Mouse (Mus musculus) intestine, postnatal 0 days (tissue): ENCODE data around the gene Hvcn1. TPM values are rescaled to one million over a fixed set of nuclear protein-coding genes. Genes with fewer than 3 reads are reported as not detected.

Experiments used
- ATAC-seq: fragments of 200-750 bp; cut with Nextera tagmentation; 2 replicates; pipeline ENCODE4 v1.8.0; 2017; ENCODE audit warnings: mild to moderate bottlenecking, moderate TSS enrichment, moderate library complexity
- H3K27ac ChIP-seq: fragments of 300-500 bp; sonication (generic); 2 replicates; pipeline ENCODE4 v1.5.1; 2014; ENCODE audit warnings: mild to moderate bottlenecking, low read depth, low read length, moderate library complexity
- H3K27me3 ChIP-seq: fragments of 300-500 bp; sonication (generic); replicated peaks from 2 replicates; pipeline ENCODE4 v1.6.1; 2014; ENCODE audit warnings: low read length, mixed read lengths; ENCODE audit not compliant: control insufficient read depth, insufficient read depth
- H3K36me3 ChIP-seq: fragments of 300-500 bp; sonication (generic); 2 replicates; pipeline ENCODE4 v1.6.1; 2014; ENCODE audit warnings: mild to moderate bottlenecking, moderate library complexity; ENCODE audit not compliant: control insufficient read depth, insufficient read depth
- H3K4me1 ChIP-seq: fragments of 300-500 bp; sonication (generic); replicated peaks from 2 replicates; pipeline ENCODE4 v1.6.1; 2014; ENCODE audit warnings: antibody characterized with exemption, low read length, mixed read lengths; ENCODE audit not compliant: control insufficient read depth, insufficient read depth
- H3K4me2 ChIP-seq: fragments of 300-500 bp; sonication (generic); replicated peaks from 2 replicates; pipeline ENCODE4 v1.6.1; 2014; ENCODE audit warnings: low read depth, mild to moderate bottlenecking, moderate library complexity
- H3K4me3 ChIP-seq: fragments of 300-500 bp; sonication (generic); 2 replicates; pipeline ENCODE4 v1.5.1; 2014; ENCODE audit warnings: low read depth, low read length
- H3K9ac ChIP-seq: fragments of 300-500 bp; sonication (generic); 2 replicates; pipeline ENCODE4 v1.6.1; 2014; ENCODE audit warnings: mild to moderate bottlenecking, low read depth, low read length
- H3K9me3 ChIP-seq: fragments of 300-500 bp; sonication (generic); 2 replicates; pipeline ENCODE4 v1.6.1; 2016; ENCODE audit warnings: mixed run types; ENCODE audit not compliant: control insufficient read depth
- CTCF ChIP-seq: sonication (generic); IDR thresholded peaks from 2 replicates; pipeline ENCODE4 v1.5.1; 2016; ENCODE audit warnings: low read depth, mild to moderate bottlenecking, control low read depth, antibody characterized with exemption, moderate library complexity
- whole genome bisulfite sequencing: fragments of 180-500 bp; shearing (Covaris S2); extraction: QIAGEN DNeasy Blood & Tissue Kit; methylation state at CpG from one replicate; pipeline ENCODE4 v1.1.7; 2014; 5-methylcytosine and 5-hydroxymethylcytosine counted together
- polyA plus RNA-seq: library from polyadenylated mRNA; unstranded; fragments of >200 nt; fragmentation: Nextera tagmentation; extraction: Ambion mirVana; gene quantifications from 2 replicates; pipeline ENCODE4 v1.2.1, GENCODE M21; 2015

Hvcn1 gene
- polyA plus RNA-seq, 1 experiment from 2014 or later, result 3.6 TPM

DNA sequence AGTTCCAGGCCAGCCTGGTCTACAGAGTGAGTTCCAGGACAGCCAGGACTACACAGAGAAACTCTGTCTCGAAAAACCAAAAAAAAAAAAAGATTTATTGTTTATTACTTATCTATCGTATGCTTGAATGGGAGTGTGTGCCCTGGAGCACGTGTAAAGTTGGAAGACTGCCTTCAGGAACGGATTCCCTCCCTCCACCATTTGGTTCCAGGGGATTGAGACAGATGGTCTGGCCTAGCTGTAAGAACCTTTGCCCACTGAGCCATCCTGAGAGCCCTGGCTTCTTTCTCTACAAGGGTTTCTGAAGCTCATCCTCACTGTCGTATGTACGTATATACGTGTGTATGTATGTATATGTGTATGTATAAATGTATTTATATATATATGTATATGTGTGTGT is 72.3 kb downstream of the Hvcn1 start:
- TF ChIP-seq CTCF, result no peak
- WGBS, result 80% methylated on average over 7 of the region's 7 CpGs
- Histone ChIP-seq H3K27me3 (no peaks in the 10 kb centered on the region), H3K27ac (no peak overlapping the region), H3K9ac (no peak overlapping the region), H3K4me3 (no peak overlapping the region), H3K4me2 (no peak overlapping the region), H3K36me3 (no peaks in the 10 kb centered on the region), H3K9me3 (no peaks in the 10 kb centered on the region), H3K4me1 (0 out of 2 replicates have a peak, but pooled peaks cover 16% of the 10 kb centered on the region)
- no peak for ATAC-seq

DNA sequence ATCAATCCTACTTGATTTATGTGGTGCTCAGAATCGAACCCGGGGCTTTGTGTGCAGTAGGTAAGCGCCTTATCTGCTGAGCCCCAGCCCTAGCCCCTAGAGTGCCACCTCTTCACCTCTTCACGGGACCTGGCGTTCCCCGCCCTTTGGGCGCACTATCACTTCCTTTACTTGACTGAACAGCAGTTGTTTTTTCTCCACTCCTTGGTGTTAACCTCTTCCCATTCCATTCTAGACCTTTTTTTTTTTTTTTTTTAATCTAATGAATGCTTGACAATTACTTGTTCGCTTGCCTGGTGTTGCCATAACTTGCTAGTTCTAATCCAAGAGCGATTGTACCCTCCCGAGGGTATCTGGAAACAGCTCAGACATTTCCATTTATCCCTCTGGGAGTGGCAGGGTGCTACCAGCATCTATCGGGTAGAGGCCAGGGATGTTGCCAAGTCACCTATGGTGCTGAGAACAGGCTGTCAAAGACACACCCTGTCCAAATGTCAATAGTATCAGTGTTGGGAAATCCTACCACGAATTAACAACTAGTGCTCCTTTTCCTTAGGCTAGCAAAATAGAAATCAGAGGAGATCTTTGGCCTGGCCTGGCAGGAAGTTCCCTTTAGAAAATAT is 73.3 kb downstream of the Hvcn1 start:
- Histone ChIP-seq H3K27me3 (no peaks in the 10 kb centered on the region), H3K36me3 (no peaks in the 10 kb centered on the region), H3K4me1 (0 out of 2 replicates have a peak, but pooled peaks cover 16% of the 10 kb centered on the region), H3K9ac (no peak overlapping the region), H3K27ac (peak overlapping the region; percentile 91), H3K4me3 (no peak overlapping the region), H3K9me3 (no peaks in the 10 kb centered on the region), H3K4me2 (peak overlapping the region; percentile 39; the same call in 1 of the 2 replicates)
- ATAC-seq, result peak; percentile 71
- no peak for TF ChIP-seq CTCF
- 38% methylated on average over 12 of the region's 12 CpGs for WGBS

DNA sequence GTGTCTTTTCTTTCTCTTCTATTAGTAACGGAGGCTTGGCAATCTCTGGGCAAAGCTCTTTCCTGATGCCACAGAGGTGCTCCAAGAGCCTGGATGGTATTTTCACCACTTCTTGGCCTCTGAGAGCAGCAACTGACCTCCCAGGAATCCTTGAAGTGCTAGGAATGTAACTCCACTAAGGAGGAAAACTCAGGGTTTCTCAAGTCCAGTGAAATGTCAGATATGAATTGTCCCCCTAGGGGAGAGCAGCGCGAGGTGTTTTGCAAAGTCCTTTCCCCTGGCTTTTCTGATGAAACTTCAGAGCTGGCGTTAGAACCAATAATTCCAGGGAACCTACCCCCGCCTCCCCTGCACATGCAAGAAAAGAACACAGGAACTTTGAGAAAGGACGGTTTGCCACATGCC is 73.8 kb downstream of the Hvcn1 start:
- peak overlapping the region; percentile 91 for H3K27ac ChIP-seq
- H3K9ac ChIP-seq, result no peak overlapping the region
- H3K4me1 ChIP-seq, result 0 out of 2 replicates have a peak, but pooled peaks cover 16% of the 10 kb centered on the region
- H3K9me3 ChIP-seq, result no peaks in the 10 kb centered on the region
- WGBS, result 19% methylated on average over 6 of the region's 6 CpGs
- no peaks in the 10 kb centered on the region for H3K27me3 ChIP-seq
- H3K4me2 ChIP-seq, result peak overlapping the region; percentile 39
- peak; percentile 33; the same call in 1 of the 2 replicates for TF ChIP-seq CTCF
- H3K36me3 ChIP-seq, result no peaks in the 10 kb centered on the region
- 0 out of 2 replicates have a peak, but pooled peaks have one; percentile 3 for ATAC-seq
- no peak overlapping the region for H3K4me3 ChIP-seq

DNA sequence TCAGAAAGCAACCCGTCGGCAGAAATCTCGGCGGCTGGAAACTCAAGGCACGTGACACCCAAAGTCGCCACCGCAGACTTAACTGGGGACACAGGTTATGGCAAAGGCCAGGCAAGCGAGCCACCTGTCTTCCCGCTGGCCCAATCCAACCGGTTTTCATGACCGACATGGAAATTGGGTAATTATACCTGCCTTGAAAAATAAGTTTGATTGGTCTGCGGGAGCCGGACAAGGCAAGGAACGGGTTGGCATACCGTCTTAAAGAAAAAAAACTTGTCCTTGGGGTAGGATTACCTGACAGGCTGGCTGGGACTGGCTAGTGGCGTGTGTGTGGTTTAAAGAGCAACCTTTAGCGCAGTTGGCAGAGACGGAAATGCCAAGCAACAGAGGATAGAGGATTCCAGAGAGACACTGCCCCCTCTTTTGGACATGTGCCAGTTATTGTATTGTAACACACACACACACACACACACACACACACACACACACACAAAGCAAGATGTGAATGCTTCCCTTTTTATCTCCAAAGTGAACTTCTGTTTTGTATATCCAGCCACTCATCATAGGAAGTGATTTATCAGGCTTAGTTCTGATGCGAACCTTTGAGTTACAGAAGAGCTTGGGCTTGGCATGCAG is 74.3 kb downstream of the Hvcn1 start:
- peak overlapping the region; percentile 91 for H3K27ac ChIP-seq
- no peak for TF ChIP-seq CTCF
- peak; percentile 14 for ATAC-seq
- H3K27me3 ChIP-seq, result no peaks in the 10 kb centered on the region
- 0 out of 2 replicates have a peak, but pooled peaks cover 16% of the 10 kb centered on the region for H3K4me1 ChIP-seq
- 14% methylated on average over 19 of the region's 19 CpGs for WGBS
- no peaks in the 10 kb centered on the region for H3K36me3 ChIP-seq
- H3K9ac ChIP-seq, result 0 out of 2 replicates have a peak overlapping the region, but pooled peaks have one; percentile 26
- H3K4me3 ChIP-seq, result no peak overlapping the region
- peak overlapping the region; percentile 39 for H3K4me2 ChIP-seq
- no peaks in the 10 kb centered on the region for H3K9me3 ChIP-seq

DNA sequence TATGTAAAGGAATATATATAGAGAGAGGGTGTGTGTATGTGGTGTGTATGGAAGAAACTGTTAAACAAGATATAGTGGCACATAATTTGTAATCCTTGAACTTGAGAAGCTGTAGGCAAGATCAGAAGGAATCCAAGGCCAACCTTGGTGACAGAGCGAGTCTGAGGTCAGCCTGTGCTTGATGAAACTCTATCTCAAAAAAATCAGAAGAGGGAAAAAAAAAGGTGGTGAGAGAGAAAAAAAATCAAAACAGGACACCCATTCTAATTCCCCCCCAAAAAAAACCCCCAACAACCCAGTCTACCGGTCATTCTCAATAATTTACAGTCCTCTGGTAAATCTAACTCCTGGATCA is 77.2 kb downstream of the Hvcn1 start:
- no peak for TF ChIP-seq CTCF
- 20% methylated on average over 2 of the region's 2 CpGs for WGBS
- peak overlapping the region; percentile 100 for H3K4me3 ChIP-seq
- 0 out of 2 replicates have a peak, but pooled peaks cover 16% of the 10 kb centered on the region for H3K4me1 ChIP-seq
- no peaks in the 10 kb centered on the region for H3K36me3 ChIP-seq
- no peak overlapping the region for H3K27ac ChIP-seq
- H3K27me3 ChIP-seq, result no peaks in the 10 kb centered on the region
- H3K4me2 ChIP-seq, result peak overlapping the region; percentile 94; the same call in 1 of the 2 replicates
- no peak for ATAC-seq
- no peak overlapping the region for H3K9ac ChIP-seq
- no peaks in the 10 kb centered on the region for H3K9me3 ChIP-seq

DNA sequence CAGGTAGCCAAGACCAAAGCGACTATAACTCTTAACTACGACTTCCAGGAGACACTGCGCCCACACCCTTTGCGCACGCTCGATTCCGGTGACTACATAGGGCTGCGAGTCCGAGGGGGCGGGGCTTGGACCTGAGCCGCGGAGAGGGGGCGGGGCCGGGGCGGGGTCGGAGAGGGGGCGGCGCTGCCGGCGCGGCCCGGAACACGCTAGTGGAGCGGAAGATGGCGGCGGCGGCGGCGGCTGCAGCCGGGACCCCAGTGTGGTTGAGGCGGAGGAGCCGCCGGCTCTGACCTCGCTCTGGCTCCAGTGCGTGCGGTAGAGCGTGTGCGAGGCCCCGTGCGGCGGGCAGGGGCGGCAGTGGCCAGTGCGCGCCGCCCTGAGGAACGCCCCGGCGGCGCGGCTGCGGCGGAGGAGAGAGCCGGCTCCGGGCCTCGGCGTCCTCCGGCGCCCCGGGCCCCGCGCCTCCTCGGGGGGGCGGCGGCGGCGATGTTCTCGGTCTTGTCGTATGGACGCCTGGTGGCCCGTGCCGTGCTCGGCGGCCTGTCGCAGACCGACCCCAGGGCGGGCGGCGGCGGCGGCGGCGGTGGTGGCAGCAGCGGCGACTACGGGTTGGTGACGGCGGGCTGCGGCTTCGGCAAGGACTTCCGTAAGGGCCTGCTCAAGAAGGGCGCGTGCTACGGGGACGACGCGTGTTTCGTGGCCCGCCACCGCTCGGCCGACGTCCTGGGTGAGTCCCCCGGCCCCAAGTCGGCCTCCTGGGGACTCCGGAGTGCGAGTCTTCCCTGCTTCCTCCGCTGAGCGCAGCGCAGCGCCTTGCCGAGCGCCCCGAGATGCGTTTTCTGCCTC is 77.8 kb downstream of the Hvcn1 start, which contains the start of gene Pptc7:
Gene Pptc7 (plus strand): TSS at position 183 of the 846 bp plus-strand sequence.
- peak within 1 kb of the TSS; percentile 82 for H3K27ac ChIP-seq
- peak; percentile 72 for ATAC-seq
- peak within 1 kb of the TSS; percentile 94 for H3K4me2 ChIP-seq
- peak within 1 kb of the TSS; percentile 97 for H3K9ac ChIP-seq
- H3K9me3 ChIP-seq, result no peaks in the 10 kb centered on the region
- under 1% methylated on average over 111 of the region's 114 CpGs for WGBS
- no peak for TF ChIP-seq CTCF
- no peaks in the 10 kb centered on the region for H3K27me3 ChIP-seq
- peak within 1 kb of the TSS; percentile 100 for H3K4me3 ChIP-seq
- no peaks in the 10 kb centered on the region for H3K36me3 ChIP-seq
- H3K4me1 ChIP-seq, result 0 out of 2 replicates have a peak, but pooled peaks cover 16% of the 10 kb centered on the region
